Mouse (Mus musculus): ENCODE results near the gene Urgcp. TPM values are rescaled to one million over a fixed set of nuclear protein-coding genes. Genes with fewer than 3 reads are reported as not detected.

Gene Urgcp
- total RNA-seq, 4 experiments from 2014 or later, result 63.6 to 83.8 (median 65.6) TPM

DNA sequence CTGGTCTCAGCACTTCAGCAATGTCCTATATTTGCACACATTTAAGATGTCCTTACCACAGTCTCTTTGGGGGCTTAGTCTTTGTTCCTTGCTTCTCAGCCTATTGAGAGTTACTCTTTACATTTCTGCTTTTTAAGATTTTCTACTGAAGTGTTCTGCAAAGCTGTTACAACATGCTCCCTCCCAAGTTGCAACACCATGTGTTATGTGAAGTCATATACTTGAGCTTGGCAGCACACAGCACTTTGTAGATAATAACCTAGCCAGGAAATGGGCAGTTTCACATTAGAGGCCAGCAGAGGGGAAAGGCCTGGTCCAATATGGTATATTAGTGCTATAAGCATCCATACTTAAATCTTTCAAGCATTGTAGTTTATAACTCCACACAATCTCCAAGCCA, 23.6 kb upstream of the Urgcp start:
- DNase-seq, result no peak

DNA sequence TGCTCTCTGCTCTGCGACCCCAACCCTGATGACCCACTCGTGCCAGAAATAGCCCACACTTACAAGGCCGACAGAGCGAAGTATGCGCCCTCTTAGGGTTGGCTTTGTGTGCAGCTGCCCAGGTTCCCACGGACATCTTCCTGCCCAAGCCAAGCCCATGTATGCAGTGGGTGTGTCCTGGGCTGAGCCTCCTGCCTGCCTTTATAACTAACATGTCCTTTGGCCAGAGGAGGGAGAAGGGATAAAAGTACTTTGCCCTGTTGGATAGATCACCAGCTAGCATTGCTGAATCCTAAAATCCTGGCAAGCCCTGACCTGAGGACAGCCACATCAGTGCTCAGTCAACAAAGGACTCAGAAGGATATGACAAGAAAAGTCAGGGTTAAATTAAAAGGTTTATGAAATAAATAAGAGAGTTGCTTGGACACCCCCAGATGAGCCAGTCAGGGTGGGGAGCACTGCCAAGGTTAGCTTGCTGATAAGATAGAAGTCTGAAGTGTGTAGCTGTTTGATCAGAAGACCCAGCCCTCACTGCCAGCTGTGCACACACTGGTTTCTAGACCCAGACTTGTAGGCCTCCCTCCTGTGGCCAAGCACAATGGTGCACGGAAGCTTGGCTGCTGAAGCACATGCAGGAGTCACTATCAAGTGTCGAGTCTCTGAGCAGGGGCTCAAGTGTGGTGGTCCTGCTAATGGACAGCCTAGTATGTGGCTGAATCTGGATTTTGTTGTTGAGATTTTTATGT, 20.2 kb upstream of the Urgcp start:
- no peak for DNase-seq

DNA sequence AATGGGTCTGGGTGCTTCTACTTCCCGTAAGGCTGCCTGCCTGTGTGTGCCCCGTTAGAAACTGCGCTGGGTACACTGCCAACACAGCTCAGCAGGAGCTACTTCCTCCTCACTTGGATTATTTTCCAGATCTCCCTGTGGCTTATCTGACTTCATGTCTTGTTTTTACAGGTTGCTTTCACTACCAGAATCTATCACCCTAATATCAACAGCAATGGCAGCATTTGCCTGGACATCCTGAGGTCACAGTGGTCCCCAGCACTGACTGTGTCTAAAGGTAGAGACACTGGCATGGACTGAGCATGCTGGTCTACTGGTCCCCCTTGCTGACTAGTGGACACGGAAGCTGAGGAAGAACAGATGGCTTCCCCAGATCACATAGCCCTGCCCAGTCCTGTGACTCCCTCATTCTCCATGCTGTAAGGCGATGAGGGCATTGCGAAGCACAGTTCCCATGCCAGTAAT, 17.9 kb upstream of the Urgcp start:
- DNase-seq, result no peak

DNA sequence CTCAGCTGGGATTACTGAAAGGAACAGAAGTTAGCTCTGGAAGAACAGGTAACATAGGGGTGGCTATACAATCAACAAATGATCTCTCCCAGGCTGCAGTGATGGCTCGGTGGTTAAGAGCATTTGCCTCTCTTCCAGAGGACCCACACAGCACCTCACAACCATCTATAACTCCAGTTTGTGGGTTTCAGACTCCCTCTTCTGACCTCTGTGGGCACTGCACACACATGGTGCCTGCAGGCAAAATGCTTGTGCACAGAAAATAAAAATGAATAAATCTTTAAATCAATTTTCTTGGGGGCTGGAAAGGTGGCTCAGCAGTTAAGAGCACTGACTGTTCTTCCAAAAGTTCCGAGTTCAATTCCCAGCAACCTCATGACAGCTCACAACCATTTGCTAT, 16.3 kb upstream of the Urgcp start:
- no peak for DNase-seq

DNA sequence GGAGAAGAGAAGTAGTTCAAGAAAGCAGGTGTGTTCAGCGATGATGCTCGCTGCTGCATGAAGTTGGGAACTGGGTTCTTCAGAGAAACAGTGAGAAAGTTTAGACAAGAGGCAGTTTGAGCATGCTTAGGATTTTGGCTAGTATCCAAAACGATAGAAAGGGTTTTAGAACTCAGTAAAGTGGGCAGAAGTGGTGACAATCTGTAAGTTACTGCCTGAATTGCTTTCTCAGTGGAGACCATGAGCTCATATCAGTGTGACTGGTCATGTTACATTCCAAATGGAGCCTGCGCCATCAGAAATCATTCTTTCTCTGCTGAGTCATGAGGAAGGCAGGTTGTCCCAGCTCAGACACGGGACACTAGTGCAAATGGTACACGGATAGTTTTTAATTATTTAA, 3.8 kb upstream of the Urgcp start:
- no peak for DNase-seq

DNA sequence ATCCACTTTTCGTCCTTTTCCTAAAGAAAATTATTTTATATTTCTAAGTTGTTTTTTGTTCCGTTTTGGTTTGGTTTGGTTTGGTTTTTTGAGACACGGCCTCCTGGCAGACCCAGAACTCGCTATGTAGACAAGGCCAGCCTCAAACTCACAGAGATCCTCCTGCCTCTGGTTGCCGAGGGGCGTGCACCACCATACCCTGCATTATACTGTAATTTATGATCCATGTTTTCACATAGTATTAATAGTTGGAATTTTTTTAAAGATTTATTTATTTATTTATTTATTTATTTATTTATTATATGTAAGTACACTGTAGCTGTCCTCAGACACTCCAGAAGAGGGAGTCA, 432 bp upstream of the Urgcp start:
- DNase-seq, result no peak

DNA sequence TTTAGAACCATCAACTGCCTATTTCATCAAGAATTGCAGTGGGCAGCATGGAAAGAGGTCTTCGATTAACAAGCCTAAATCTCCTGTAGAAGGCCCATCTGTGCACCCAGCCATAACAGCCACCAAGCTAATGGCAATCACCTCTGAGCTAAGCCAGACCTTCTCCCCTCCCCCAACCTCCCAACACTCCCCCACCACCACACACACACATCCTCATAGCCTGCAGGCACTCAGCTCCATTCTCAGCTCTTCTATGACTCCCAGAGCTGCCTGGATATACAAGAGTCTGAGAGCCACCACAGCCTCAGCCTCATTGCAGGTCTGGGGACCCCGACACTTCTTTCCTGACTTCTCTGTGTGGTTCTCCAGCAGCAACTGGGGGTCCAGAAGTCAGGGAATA, 8.4 kb downstream of the Urgcp start:
- no peak for DNase-seq

DNA sequence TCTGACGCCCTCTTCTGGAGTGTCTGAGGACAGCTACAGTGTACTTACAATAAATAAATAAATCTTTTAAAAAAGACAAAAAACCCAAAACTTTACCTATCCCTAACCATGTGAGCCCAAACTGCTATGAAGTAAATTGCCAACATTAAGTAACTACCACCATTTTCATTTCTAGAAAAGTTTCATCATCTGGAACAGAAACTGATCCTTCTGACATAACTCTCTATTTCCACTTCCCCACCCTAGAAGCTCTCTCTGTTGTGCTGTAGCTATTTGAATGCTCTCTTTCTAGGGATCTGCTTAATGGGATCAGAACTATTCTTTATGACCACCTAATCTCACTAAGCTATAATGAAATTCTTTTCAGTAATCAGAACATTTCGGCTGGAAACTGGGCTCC, 17.2 kb downstream of the Urgcp start:
- DNase-seq, result no peak

DNA sequence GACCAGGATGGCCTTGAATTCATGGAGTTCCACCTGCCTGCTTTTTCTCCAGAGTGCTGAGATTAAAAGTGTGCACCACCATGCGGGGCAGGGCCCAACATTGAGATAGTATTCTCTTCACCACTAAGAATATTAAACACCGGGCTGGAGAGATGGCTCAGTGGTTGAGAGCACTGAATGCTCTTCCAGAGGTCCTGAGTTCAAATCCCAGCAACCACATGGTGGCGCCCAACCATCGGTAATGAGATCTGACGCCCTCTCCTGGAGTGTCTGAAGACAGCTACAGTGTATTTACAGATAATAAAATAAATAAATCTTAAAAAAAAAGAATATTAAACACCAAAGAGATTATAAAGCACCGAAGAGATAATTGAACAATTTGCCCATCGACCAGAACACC, 20.1 kb downstream of the Urgcp start:
- DNase-seq, result no peak

DNA sequence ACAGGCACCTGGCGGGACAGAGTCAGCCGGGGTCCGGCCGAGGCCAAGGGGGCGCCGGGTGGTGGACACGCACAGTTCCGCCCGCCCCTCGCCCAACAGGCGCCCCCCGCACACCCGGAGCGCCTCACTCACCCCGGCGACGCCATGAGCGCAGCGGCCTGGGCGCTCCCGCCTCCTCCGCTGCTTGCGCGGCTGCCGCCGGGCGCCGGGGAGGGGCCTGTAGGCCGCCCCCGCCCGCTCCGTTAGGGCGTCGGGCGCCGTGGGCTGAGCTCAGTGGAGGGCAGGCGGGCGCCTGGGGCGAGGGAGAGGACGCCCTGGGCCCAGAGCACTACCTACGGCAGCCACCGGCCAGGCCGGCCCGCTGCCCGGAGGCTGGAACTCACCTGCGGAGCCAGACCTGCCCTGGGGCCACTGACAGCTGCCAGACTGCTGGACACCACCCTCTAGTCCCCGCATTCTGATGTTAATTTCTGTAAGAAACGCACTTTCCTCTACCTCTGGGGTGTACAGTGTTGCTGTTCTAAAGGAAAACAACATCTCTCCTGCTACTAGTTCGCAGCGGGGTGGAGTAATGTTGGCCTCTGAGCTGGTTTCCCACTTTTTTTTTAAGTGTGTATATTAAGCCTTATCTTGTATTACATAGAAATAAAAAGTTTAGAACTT, 21.1 kb downstream of the Urgcp start:
- DNase-seq, result peak; percentile 71

DNA sequence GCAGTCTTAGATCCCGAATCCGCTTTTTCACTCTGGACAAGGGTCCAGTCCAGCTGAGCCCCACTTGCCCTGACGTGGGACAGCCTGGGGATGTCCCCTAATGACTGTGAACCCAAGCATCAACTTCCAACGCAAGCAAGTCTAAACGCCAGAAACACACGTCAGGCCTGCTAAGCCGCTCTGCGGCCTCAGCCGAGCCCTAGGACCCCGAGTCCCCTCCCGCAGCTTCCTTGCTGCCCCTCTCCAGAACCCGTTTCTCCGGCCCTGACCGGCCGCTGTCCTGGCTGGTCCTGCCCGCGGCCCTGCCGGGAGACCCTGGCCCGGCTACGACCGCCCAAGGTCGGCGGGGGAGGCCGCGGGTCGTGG, 21.6 kb downstream of the Urgcp start:
- DNase-seq, result no peak

DNA sequence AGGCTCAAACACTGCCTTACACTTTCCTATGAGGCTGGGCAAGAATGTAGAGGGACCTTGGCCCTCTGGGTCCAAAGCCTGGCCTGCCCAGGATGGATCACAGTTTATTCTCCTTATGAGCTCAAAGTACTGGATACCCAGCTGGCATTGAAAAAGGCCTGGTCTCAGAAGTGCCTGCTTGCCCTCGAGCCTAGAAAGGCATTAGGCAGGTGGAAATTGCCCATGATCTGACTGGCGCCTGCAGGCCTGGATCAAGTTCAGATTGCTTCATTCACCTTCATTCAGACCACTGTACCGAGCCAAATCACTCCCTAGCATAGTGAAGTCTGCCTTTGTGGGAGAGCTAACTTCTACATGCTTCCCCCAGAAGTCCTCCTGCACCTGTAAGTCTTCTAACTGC, 22.3 kb downstream of the Urgcp start:
- DNase-seq, result no peak

DNA sequence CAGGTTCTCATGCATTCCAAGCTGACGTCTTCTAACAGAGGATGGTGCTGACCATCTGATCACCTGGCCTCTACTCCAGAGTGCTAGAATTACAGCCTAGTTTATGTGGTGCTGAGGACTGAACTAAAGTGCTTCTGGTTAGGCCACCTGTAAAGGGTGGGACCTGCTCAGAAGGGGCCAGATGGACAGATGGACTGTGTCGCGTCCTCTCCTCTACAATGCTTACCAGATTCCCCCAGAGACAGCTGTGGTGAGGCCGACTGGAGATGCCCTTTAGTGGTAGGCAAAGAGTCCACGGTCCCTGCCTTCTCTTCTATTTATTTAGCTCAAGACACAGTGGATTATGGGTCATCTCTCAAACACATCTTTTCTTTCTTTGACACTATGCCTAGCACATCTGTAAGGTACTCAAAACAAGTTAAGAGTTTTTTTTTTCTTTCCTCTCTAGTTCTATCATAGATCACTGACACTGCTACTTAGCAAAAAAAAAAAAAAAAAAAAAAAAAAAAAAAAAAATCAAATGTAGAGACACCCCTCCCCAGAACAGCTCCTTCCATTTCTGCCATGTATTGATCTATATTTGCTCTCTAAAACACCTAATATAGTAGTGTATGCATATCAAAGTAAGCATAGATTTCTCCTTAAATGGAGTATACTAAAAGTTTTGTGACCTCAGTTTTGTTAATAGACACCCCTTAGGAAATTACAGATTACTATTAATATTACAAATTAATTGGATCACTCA, 23.1 kb downstream of the Urgcp start:
- no peak for DNase-seq

DNA sequence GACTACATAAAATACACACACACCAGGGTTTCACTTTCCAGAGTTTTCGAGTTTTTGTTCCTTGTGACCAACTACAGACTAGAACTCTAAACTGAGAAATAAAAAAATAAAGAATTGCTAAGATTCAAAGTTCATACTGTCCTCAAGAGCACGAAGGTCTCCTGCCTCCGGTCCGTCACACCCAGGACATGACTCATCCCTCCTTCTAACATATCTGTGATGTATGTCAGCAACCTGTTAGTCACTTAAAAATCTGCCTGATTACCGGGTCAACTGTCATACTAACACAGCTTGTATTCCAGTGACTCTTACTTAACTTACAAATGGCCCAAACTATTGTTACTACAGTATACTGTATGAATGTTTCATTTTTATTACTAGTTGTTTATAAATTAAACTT, 25.0 kb downstream of the Urgcp start:
- DNase-seq, result peak; percentile 43

DNA sequence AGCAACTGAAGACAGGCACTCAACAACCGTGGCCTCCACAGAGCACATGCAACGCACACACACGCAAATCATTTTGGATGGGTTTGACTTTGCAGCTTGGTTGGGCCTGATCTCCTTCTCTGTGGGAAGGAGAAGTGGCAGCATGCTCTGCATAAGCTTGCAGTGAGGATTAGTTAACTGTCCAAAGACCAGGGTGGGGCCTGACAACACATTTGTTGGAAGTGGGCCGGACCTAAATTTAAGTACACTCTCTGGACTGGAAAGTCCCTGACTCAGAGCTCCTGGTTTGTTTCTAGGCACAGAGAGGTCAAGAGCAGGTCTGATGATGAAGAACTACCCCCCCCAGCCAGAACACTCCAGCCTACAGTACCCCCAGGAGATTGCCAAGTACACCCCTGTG, 27.9 kb downstream of the Urgcp start:
- DNase-seq, result no peak

DNA sequence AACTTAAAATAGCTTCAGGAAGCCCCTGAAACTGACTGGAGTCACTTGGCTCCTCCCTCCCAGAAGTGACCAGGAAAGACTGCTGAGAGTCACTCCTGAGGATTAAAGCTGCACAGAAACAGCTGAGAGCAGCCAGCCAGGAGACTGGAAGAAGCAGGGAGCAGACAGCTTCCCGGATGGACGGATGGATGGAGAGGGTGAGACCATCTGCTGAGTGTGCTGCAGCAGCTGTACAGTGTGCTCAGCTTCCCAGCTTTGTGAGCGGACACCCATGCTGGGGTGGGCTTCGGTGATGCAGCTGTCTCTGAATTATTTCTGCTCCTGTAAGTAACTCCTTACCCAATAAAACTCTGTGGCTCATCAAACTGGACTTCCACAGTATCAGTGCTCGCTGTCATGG, 29.8 kb downstream of the Urgcp start:
- no peak for DNase-seq

DNA sequence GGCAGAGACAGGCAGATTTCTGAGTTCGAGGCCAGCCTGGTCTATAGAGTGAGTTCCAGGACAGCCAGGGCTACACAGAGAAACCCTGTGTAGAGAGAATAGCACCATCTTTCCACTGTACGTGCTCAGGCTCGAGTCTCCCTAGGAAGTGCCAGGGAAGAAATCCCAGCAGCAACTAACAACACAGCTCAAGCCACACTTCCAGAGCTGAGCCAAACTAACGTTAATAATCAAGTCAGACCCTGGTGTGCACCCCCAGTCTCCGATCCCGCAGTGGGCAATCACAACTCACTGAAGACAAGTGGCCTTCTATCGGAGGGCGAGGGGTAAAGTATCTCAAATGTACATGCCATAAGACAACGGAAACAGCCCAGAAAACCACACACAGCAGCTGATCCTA, 32.6 kb downstream of the Urgcp start:
- no peak for DNase-seq

DNA sequence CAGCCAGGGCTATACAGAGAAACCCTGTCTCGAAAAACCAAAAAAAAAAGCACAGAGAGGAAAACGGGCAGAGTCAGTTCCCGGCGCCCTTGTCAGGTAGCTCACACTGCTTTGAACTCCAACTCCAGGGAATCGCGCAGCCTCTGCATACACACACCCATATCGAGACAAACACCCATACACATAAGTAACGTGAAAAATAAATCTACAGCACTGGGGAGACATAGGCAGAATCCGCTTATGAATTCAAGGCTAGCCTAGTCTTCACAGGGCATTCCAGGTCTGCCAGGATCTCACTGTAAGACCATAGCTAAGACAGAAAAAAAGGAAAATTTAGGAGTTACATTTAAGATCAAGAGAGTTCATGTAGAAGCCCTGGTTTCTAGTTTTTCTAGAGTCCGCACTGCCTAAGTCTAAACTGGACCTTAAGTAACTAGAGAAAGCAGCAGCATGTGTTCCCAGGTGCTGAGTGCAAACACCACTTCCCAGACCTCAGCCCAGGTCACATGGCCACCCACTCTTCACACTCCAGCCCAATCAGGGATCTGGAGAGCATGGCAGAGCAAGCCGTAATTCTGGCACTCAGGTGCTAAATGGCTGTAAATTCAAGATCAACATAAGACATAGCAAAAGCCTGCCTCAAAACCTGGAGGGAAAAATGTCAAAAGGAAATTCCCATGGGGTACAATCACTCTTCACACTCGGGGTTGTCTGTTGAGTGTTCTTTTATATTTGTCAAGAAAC, 43.4 kb downstream of the Urgcp start:
- DNase-seq, result no peak

DNA sequence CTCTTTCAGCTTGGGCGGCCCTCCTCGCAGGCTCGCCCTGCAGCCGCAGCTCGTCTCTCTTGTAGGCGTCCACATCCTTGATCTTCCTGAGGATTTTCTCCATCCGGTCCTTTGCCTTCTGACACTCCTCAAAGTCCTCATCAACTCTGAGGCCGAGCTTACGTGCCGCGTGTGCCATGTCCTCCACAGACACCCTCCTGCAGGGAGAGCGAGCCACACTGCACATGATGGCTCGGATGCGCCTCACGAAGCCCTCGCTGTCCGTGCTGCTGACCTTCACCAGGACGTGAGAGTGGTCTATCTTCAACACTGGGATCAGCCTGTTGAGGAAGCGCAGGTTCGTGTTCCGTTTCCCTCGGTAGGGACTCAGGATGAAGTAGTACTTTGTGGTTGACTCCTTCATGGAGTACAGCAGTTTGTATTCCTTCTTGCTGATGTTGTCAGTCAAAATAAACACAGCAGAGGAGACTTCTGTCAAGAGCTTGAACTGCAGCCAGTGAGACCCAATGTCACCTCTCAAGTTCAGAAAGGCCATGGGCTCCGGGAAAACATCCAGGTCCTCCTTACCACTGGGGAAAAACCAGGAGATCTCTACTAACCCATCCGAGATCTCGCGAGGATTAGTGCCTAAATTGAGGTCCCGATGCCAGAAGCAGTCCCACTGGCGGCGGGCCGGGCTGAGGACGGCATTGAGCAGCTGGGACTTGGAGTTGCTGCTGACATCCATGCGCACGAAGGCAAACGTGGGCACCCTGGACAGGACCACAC, 45.1 kb downstream of the Urgcp start:
- DNase-seq, result no peak

DNA sequence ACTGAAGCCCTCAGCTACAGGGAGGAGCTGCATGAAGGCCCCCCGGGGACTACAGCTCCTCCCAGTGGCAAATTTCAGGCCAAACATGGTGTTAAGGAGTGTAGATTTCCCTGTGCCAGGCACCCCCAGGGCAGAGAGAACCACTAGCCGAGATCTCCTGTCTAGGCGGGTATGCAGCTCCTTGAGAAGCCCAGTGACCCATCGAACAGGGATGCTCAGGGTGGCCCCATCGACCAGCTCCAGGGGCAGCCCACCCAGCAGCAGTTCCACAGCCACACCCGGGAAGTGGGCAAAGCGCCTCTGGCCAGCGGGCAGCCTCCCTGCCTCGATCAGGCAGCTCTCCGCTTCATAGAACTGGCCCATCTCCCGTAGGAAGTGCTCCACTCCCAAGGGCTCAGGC, 45.9 kb downstream of the Urgcp start:
- no peak for DNase-seq

DNA sequence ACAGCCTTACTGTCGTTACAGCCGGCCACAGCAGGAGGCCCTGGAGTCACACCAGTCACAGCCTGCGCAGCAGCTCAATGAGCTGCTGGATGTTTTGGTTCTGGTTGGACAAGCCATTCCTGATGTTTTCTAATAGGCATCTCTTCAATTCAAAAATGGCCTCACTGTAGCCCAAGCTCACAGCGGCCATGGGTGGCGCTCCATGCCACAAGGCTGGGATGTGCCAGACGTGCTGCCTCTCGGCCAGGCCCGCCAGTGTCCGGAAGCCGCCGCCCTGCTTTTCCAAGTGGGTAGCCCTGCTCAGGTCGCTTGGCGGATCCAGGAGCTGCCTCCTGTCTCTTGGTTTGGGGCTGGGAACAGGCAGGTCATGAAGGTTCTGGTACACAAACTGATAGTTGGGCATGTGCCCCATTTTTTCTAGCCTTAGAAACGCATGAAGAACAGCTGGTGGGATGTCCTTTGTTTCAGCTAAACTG, 46.5 kb downstream of the Urgcp start, which contains the start of gene Mrps24:
Mrps24 (minus strand) TSS at position 51 of the 476 bp plus-strand sequence.
- no peak for DNase-seq

DNA sequence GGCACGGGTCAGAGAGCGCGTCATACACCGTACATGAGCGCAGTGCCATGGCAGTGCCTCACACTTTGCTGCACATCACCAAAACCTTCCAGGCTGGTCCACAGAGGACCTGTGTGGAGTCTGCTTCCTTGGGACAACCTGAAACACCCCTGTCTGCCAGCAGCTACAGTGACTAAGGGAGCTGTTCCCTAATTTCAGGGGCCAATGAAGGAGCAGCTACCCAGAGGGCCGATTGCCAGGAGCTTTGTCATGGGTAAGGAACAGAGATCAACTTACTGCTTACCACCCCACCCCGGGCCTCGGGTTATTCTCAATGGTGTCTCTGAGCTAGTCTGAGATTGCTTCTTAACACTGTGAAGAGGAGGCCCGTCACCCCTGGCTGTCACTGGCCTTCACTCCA, 47.0 kb downstream of the Urgcp start:
- DNase-seq, result no peak
